Mouse (Mus musculus) heart, embryonic 16.5 days (tissue): ENCODE data around the gene Klf4. TPM values are rescaled to one million over a fixed set of nuclear protein-coding genes. Genes with fewer than 3 reads are reported as not detected.
A peak's percentile ranks its signal among the peaks of the same experiment; 100 is the strongest.

Experiments used
- ATAC-seq: fragments of 200-750 bp; cut with Nextera tagmentation; replicated peaks from 2 replicates; pipeline ENCODE4 v1.8.0; 2017; ENCODE audit warnings: moderate number of reproducible peaks; ENCODE audit not compliant: insufficient read depth, low FRiP score; ENCODE audit errors: extremely low read depth
- H3K27ac ChIP-seq: fragments of 300-500 bp; sonication (generic); 2 replicates; pipeline ENCODE4 v1.5.1; 2014; ENCODE audit warnings: mild to moderate bottlenecking, low read length, control low read depth, moderate library complexity
- H3K27me3 ChIP-seq: fragments of 300-500 bp; sonication (generic); 2 replicates; pipeline ENCODE4 v1.6.1; 2014; ENCODE audit warnings: low read length, mixed read lengths; ENCODE audit not compliant: control insufficient read depth, insufficient read depth
- H3K36me3 ChIP-seq: fragments of 300-500 bp; sonication (generic); 2 replicates; pipeline ENCODE4 v1.6.1; 2014; ENCODE audit not compliant: control insufficient read depth, insufficient read depth
- H3K4me1 ChIP-seq: fragments of 300-500 bp; sonication (generic); 2 replicates; pipeline ENCODE4 v1.6.1; 2014; ENCODE audit warnings: low read length, mixed read lengths; ENCODE audit not compliant: control insufficient read depth, insufficient read depth
- H3K4me2 ChIP-seq: fragments of 300-500 bp; sonication (generic); 2 replicates; pipeline ENCODE4 v1.6.1; 2014; ENCODE audit warnings: low read depth, mild to moderate bottlenecking, control low read depth, low read length
- H3K4me3 ChIP-seq: fragments of 300-500 bp; sonication (generic); 2 replicates; pipeline ENCODE4 v1.5.1; 2014; ENCODE audit warnings: mild to moderate bottlenecking, control low read depth, low read length
- H3K9ac ChIP-seq: fragments of 300-500 bp; sonication (generic); 2 replicates; pipeline ENCODE4 v1.6.1; 2014; ENCODE audit warnings: low read length, control low read depth
- H3K9me3 ChIP-seq: fragments of 300-500 bp; sonication (generic); replicated peaks from 2 replicates; pipeline ENCODE4 v1.6.1; 2016; ENCODE audit warnings: low read length; ENCODE audit not compliant: control insufficient read depth
- WGBS: fragments of 180-500 bp; shearing (Covaris S2); extraction: QIAGEN DNeasy Blood & Tissue Kit; methylation state at CpG from one replicate; pipeline ENCODE4 v1.1.7; 2014; 5-methylcytosine and 5-hydroxymethylcytosine counted together
- polyA plus RNA-seq: library from polyadenylated mRNA; unstranded; fragments of >200 nt; fragmentation: Nextera tagmentation; extraction: Ambion mirVana; gene quantifications from 2 replicates; pipeline ENCODE4 v1.2.1, GENCODE M21; 2015

The Klf4 gene
- polyA plus RNA-seq, 1 experiment from 2014 or later: 5.7 TPM

GRCm38 (mm10) chr4:55511389-55511788 is 20.9 kb downstream of the Klf4 start:
- 72% methylated on average over 2 of the region's 2 CpGs for WGBS

DNA sequence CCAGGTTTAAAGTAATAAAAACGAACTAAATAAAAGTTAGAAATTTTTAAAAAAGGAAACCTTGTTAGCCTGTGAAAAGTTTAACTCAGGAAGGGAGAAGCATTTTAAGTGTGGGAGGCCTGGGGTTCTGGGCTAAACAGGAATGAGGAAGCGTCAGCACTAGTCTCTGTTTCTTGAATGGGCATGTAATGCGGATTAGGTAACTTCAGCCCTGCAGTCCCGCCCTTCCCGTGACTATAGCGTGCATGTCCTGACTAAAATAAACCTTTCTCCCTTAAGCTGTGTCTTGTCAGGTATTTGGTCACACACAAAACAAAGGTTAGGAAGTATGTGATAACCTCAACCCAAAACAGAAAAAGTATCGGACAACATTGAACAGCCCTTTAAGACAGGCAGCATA is 23.6 kb downstream of the Klf4 start:
- Histone ChIP-seq H3K4me1 (no peaks in the 10 kb centered on the region), H3K4me2 (no peak overlapping the region), H3K27ac (no peak overlapping the region), H3K4me3 (no peak overlapping the region), H3K36me3 (no peaks in the 10 kb centered on the region), H3K27me3 (no peaks in the 10 kb centered on the region), H3K9ac (no peak overlapping the region), H3K9me3 (no peaks in the 10 kb centered on the region)
- ATAC-seq: no peak
- WGBS: 78% methylated on average over 7 of the region's 7 CpGs

More at GRCm38 (mm10) chr4:55511389-55511788, 20.9 kb downstream of the Klf4 start:
- H3K36me3 ChIP-seq: no peaks in the 10 kb centered on the region
- H3K9ac ChIP-seq: no peak overlapping the region
- no peaks in the 10 kb centered on the region for H3K9me3 ChIP-seq
- no peak overlapping the region for H3K4me2 ChIP-seq
- no peaks in the 10 kb centered on the region for H3K27me3 ChIP-seq
- peaks cover 3% of the 10 kb centered on the region; the same call in 1 of the 2 replicates for H3K4me1 ChIP-seq
- no peak overlapping the region for H3K4me3 ChIP-seq
- no peak for ATAC-seq
- H3K27ac ChIP-seq: no peak overlapping the region

- H3K9me3 ChIP-seq: no peaks in the 10 kb centered on the region
- H3K4me2 ChIP-seq: no peak overlapping the region
- no peaks in the 10 kb centered on the region for H3K4me1 ChIP-seq
- H3K9ac ChIP-seq: no peak overlapping the region
- H3K4me3 ChIP-seq: no peak overlapping the region
- H3K27me3 ChIP-seq: no peaks in the 10 kb centered on the region
- no peak overlapping the region for H3K27ac ChIP-seq
- no peaks in the 10 kb centered on the region for H3K36me3 ChIP-seq
- ATAC-seq: no peak
- WGBS: 60% methylated on average over 1 of the region's 1 CpGs
Measured at GRCm38 (mm10) chr4:55498621-55499020, 33.6 kb downstream of the Klf4 start.

DNA sequence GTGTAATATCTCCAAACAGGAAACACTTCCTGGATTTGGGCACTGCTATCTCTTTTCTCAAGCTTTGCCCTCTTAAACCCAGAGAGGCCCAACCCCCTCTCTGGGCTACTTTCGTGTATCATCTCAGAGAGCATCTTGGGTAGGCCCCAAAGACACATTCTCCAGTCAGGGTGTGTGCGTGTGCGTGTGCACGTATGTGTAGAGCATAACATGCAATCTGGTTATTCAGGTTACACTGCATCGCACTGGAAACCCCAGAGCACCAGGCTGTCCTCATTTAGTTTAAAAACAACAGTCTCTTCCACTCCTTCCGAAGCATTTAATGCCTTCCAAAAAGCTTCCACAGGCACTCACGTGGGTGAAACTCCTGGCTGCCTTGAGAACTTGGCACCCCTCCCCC is 35.9 kb downstream of the Klf4 start:
- Histone ChIP-seq H3K27ac (no peak overlapping the region), H3K4me3 (no peak overlapping the region), H3K4me2 (no peak overlapping the region), H3K9ac (no peak overlapping the region), H3K36me3 (no peaks in the 10 kb centered on the region), H3K9me3 (no peaks in the 10 kb centered on the region), H3K27me3 (no peaks in the 10 kb centered on the region), H3K4me1 (no peaks in the 10 kb centered on the region)
- 76% methylated on average over 7 of the region's 7 CpGs for WGBS
- no peak for ATAC-seq

DNA sequence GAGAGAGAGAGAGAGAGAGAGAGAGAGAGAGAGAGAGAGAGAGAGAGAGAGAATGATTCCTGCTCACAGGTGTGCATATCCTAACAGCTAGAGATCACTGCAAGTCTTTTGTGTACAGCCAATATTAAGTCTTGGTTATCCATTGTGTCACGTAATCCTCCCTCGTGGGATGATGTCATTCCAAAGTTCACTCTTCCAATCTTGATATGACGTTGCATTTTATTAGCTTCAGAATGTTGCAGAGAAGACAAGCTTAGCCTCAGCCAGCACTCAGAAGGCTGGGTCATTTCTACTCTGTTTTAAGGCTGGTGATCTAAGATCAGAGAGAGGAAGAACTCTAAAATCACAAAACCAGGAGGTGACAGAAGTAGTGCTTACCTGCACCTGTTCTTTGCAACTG is 39.0 kb downstream of the Klf4 start:
- H3K9ac ChIP-seq: no peak overlapping the region
- H3K27me3 ChIP-seq: no peaks in the 10 kb centered on the region
- no peak for ATAC-seq
- no peak overlapping the region for H3K4me3 ChIP-seq
- H3K4me2 ChIP-seq: no peak overlapping the region
- no peaks in the 10 kb centered on the region for H3K9me3 ChIP-seq
- 59% methylated on average over 3 of the region's 3 CpGs for WGBS
- no peak overlapping the region for H3K27ac ChIP-seq
- no peaks in the 10 kb centered on the region for H3K36me3 ChIP-seq
- H3K4me1 ChIP-seq: no peaks in the 10 kb centered on the region

GRCm38 (mm10) chr4:55489328-55489727 is 42.9 kb downstream of the Klf4 start:
- no peak overlapping the region for H3K4me3 ChIP-seq
- no peak overlapping the region for H3K9ac ChIP-seq
- no peaks in the 10 kb centered on the region for H3K36me3 ChIP-seq
- H3K4me1 ChIP-seq: no peaks in the 10 kb centered on the region
- 54% methylated on average over 3 of the region's 3 CpGs for WGBS
- no peak overlapping the region for H3K27ac ChIP-seq
- no peak overlapping the region for H3K4me2 ChIP-seq
- no peak for ATAC-seq
- no peaks in the 10 kb centered on the region for H3K27me3 ChIP-seq
- H3K9me3 ChIP-seq: no peaks in the 10 kb centered on the region

GRCm38 (mm10) chr4:55488604-55489003 is 43.7 kb downstream of the Klf4 start:
- H3K4me3 ChIP-seq: no peak overlapping the region
- H3K27ac ChIP-seq: no peak overlapping the region
- ATAC-seq: no peak
- H3K4me1 ChIP-seq: no peaks in the 10 kb centered on the region
- WGBS: 49% methylated on average over 6 of the region's 6 CpGs
- H3K36me3 ChIP-seq: no peaks in the 10 kb centered on the region
- H3K9me3 ChIP-seq: no peaks in the 10 kb centered on the region
- no peak overlapping the region for H3K4me2 ChIP-seq
- no peaks in the 10 kb centered on the region for H3K27me3 ChIP-seq
- H3K9ac ChIP-seq: no peak overlapping the region

- Histone ChIP-seq H3K9ac (peak overlapping the region; percentile 62), H3K4me2 (peak overlapping the region; percentile 70), H3K36me3 (no peaks in the 10 kb centered on the region), H3K27me3 (no peaks in the 10 kb centered on the region), H3K9me3 (no peaks in the 10 kb centered on the region), H3K4me1 (peaks cover 19% of the 10 kb centered on the region), H3K4me3 (peak overlapping the region; percentile 34), H3K27ac (no peak overlapping the region)
- 17% methylated on average over 25 of the region's 25 CpGs for WGBS
- peak; percentile 50 for ATAC-seq
Measured at GRCm38 (mm10) chr4:55480322-55480767, 51.9 kb downstream of the Klf4 start.

GRCm38 (mm10) chr4:55478333-55478732 is 53.9 kb downstream of the Klf4 start:
- Histone ChIP-seq H3K9me3 (no peaks in the 10 kb centered on the region), H3K4me3 (no peak overlapping the region), H3K36me3 (no peaks in the 10 kb centered on the region), H3K4me1 (peaks cover 19% of the 10 kb centered on the region), H3K9ac (no peak overlapping the region), H3K4me2 (no peak overlapping the region), H3K27me3 (no peaks in the 10 kb centered on the region), H3K27ac (no peak overlapping the region)
- 28% methylated on average over 5 of the region's 5 CpGs for WGBS
- ATAC-seq: no peak
